Mouse (Mus musculus) brain, embryonic 18.5 days (tissue): ENCODE data around the gene Cplane1.

Experiments used
- DNase-seq: peaks from one replicate; pipeline ENCODE4 v3.0.0-alpha.2; 2012; ENCODE audit warnings: low read depth, low spot score

Gene Cplane1

GRCm38 (mm10) chr15:8294150-8294549 is 125.2 kb downstream of the Cplane1 start:
- no peak for DNase-seq

- DNase-seq, result no peak
Observed at GRCm38 (mm10) chr15:8302944-8303343, 134.0 kb downstream of the Cplane1 start.

DNA sequence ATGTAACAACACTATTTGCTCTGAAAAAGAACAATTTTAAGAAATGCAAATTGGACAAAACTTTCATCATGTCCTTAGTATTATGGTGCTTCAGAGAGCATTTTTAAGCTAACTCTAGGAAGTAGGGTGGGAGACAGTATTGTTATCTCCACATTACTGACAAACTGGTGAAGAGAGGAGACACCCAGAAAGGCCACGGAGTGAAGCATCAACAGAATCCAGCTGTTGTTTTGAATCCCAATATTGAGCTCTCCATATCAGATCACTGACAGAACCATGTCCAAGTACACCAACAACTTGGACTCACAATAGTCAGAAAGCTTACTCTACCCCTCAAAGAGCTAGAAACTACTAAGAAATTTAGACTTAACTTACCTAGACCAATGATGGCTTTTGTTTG is 136.6 kb downstream of the Cplane1 start:
- DNase-seq, result no peak

- DNase-seq, result no peak
Observed at GRCm38 (mm10) chr15:8317381-8317780, 148.5 kb downstream of the Cplane1 start.

DNA sequence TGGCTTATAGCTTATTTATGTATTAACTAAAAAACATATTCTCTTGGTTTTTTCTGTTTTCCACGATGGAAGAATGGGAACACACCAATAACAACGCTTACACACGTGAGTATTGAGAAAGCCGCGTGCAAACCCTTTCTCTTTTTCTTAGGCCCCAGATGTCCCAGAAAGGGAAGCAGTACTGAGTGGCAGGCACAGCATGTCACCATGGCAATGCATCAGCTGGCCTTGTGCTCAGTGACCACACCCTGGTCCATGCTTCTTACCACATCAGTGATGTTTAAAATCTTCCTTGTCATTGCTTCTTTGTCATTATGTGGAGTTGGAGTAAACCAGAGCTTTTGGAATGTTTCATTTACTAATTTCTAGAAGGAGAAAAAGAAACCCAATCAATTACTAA is 150.3 kb downstream of the Cplane1 start:
- no peak for DNase-seq
